Mouse (Mus musculus) liver, adult (tissue): ENCODE measurements around the gene Zfp142.

Experiments
- GATA4 ChIP-seq: IDR thresholded peaks from 2 replicates; pipeline ENCODE4 v1.6.1; 2014; ENCODE audit warnings: mild to moderate bottlenecking, low read length; ENCODE audit not compliant: insufficient replicate concordance

The Zfp142 gene

DNA sequence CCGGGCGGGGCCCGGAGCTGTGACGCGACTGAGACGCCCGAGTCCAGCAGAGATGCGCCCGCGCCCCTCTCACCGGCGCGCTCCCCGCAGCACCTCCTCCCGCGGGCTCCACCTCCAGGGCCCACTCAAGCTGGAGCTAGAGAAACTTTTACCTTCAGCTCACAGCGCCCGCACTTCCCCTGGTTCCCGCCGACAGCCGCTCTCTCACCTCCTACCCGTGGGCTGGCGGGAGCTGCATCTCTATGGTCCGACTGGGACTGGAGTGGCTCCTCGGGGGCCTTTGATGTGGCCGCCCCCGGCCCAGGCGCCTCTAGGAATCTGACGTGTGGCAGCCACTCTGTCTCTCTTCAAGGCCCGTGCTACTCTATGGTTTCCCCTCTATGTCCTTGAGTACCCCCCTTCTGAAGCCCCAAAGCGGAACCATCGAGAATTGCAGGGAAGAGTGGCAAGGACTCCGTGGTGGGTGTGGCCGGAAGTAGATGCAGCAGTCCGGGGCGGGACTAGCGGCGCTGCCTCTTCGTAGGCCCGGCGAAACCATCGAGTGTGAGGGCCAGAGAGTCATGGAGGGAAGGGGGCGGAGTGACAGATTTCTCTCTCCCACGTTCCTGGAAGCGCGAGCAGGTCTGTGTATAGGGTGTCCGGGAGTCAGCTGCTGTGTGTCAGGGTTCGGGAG, at the start of gene Zfp142, which contains the start of gene Bcs1l:
Gene Zfp142, minus strand, starts transcription at position 474 of the 673 bp plus-strand sequence.
Gene Bcs1l, plus strand, starts transcription at position 517 of the 673 bp plus-strand sequence.
- TF ChIP-seq GATA4: peak; percentile 49; the same call in 1 of the 2 replicates

DNA sequence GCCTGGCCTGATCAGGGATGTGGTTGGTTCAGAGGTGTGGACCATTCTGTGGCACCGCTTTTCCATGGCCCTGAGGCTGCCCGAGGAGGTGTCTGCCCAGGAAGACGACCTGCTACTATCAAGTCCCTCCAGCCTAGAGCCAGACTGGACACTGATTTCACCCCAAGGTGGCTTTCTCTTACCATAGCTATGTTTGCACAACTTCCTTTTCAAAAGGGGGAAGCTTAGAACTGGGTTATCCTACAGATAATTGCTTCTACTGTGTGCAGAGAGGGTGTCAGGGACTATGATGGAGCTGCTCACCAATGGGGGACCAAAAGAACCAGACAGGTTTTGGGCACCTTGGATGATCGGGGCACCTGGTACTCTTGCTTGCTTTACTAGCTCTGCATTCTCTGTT, 44.7 kb upstream of the Zfp142 start:
- no peak for TF ChIP-seq GATA4

DNA sequence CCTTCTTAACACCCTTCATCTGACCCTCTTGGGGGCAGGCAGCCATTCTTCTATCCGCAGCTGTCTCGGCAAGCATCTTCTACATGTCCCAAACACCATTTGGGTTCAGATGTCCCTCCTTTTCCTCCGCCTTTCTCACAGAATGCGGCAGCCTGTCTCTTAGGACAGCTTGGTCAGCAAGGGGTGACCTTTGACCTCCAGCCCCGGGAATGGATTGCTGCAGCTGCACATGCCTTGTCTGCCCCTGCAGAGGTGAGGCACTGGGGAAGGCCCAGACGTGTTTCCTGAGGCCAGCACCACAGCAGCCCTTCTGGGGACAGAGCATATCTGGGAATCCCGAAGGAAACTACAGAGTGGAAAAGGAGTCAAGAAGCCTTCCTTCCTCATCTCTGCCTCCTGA, 40.0 kb upstream of the Zfp142 start:
- TF ChIP-seq GATA4: no peak

DNA sequence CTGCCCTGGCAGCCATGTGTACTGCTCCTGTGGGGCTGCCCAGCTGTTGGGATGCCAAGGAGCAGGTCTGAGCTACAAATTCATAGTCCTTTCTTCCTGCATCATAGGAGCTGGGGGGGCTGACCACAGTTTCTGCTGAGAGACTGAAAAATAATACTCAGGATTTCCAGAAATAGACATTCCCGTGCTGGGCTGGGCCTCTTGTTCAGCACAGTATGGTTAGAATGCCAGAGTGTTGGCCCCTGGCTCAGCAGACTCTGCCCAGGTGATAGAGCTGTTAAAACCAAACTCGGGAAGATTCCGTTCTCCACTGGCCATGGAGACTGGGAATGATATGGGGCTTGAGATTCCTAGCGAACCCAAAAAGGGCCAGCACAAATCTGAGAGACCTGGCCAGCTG, 38.0 kb upstream of the Zfp142 start:
- TF ChIP-seq GATA4: no peak

DNA sequence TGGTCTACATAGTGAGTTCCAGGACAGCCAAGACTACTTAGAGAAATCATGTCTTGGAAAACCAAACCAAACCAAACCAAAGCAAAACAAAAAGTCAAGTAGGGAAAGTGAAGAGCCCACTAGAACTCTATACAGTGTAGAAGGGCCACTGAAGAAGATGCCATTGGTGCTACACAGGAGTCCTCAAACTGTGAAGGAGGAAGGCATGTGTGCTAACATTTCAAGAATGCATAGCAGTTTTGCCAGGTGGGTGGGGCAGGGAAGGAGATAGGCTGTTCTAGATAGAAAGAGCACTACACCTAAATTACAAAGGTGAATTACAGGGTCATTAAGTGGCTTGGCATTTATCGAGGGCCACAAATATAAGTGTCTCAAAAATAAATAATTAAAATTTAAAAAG, 36.1 kb upstream of the Zfp142 start:
- no peak for TF ChIP-seq GATA4

DNA sequence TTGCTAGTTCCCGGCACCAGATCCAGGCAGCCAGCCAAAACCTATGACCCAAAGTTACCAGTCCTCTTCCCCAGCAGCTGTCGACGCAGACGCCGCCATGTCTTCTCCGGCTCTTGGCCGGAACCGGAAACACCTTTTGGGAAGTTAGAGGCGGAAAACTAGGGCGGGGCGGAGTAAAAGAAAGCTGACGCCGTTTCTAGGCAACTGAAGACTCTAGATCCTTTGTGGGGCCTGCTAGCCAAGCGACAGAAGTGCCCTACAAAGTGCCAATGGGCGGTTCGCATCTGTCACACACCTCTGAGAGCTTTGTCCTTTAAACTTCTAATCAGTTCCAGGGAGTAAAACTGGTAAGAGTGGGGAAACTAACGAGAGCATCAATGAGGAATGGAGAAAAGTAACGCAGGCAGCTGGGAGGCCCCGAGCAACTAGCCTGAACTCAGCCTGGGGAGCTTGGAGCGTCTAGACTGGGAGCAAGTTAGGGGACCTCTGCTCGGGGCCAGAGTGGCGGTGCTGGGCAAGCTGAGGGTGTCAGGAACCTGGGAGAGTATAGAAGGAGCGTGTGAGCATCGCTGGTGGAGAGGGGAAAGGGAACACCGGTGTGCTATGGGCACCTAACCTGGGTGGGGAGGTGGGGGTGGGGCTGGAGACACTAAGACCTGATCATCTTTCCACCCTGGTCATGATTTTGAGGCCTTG, 13.4 kb upstream of the Zfp142 start, which contains the start of the genes Rnf25 and Stk36:
Gene Rnf25, minus strand, starts transcription at position 131 of the 696 bp plus-strand sequence.
Gene Stk36, plus strand, starts transcription at position 179 of the 696 bp plus-strand sequence.
- TF ChIP-seq GATA4: no peak; the same call in 1 of the 2 replicates

DNA sequence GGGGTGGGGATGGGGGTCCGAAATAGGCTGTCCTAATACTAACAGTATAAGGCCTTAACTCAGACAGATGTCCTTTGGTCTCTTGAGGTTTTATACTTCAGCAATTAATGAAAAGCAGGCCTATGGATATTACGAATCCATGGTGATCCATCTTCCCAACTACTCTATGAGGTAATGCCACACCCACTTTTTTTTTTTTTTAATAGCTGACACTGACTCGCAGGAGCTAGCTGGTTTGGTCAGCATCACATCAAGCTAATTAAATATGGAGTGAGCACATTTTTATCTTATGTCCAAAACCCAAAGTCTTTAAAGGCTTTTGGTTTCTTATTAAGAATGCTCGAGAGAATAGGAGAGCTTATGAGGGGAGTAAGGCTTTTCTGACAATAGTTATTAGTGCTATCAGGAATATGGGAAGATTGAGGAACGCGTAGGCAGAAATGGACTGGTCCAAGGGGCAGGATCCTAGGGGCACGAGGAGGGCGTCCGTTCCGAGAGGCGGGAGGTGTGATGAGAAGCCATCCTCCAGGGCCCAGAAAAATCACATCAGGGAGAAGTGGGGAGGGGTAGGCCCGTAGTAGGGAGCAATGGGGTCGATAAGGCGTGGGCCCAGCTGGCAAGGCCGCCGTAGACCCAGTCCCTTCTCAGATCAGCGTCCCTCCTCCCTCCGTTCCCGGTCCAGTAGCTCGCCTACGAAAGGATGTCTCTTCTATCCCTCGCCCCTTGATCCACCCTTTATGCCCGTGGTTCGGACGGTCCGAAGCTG, 12.6 kb upstream of the Zfp142 start:
- no peak; the same call in 1 of the 2 replicates for TF ChIP-seq GATA4

DNA sequence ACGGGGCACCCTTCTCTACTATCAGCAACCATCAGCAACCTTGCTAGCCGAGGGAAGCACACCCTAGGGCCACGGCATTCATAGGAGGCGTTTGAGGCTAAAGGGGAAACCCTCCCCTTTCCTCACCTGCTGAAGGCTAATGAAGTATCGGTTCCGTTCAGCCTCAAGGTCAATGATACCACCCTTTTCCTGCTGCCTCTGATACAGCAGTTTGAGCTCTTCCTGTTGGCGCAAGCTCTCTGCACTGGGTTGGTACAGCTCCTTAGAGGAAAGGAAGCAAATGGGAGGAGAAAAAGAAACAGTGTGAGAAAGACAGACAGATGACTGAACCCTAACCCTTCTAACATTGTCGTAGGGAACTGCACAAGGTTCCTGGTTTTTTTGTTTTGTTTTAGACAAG, 6.4 kb upstream of the Zfp142 start:
- peak; percentile 31; the same call in 1 of the 2 replicates for TF ChIP-seq GATA4

DNA sequence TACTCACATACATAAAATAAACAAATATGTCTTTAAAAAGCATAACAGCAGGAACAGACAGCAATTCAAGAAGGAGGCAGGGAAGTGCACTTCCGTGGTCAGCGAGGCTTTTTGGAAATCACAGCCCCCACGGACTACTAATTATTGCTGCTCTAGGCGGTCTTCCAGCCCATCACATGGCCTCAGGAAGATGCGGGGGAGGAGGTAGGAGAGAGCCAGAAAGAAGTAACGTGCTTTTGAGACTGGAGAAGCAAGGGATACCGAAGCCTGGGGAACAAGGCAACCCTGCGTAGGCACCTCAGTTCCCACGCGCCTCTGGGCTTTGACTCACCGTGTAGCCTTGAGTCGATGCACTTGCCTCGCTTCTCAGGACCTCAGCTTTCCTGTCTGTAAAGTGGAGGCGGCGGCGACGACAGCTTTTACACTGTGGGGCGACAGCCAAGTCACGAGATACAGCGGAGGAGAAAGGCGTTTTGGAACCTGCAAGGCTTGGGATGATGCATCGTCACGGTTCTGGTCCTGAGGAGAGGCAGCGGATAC, 743 bp downstream of the Zfp142 start:
- no peak for TF ChIP-seq GATA4

DNA sequence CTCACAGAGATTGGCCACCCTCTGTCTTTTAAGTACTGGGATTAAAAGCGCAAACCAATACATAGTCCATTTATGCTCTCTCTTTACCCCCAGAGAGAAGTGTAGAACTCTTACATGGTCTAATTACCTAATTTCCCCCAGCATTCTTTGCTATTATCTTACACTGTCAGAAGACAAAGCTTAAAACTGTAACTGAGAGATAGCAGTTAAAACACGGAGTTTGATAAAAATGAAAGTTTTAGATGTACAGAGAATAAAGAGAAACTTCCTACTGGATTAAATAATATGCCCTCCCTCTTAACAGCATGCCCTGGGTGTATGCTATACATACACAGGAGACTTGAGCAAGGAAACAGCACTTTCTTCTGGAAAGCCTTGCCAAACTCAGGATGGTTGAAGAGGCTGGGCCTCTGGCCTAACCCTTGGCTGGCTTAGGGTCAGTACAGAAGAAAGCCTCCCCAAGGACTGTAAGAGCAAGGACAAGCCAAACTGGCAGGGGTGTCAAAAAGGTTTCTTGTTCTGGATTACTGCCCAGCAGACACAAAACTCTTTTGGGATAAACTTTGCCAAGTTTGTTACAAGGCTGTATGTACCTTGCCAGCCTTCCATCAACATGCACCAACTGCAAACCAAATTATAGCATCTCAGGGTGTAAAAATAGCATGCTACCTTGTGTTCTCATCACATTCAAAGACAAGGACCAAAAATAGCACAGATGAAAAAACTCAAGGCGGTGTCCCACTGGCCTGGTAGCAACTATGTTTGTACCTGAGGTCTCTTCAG, 3.2 kb downstream of the Zfp142 start:
- no peak for TF ChIP-seq GATA4

DNA sequence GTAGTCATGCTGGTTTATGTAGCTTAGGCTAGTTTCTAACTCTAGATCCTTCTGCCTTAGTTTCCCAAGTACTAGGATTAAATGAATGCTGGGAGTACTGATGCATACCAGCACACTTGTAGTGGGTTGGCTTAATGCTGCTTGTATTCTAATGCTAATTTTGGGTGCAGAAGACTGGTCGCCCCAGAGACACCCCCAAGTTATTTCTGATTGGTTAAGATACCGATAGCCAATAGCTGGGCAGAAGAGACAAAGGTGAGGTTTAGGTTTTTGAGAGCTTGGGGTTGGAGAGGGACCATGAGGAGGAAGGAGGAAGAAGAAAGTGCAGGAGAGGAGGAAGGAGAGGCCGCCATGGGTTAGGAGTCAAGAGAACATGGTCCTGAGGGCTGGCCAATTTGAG, 5.4 kb downstream of the Zfp142 start:
- TF ChIP-seq GATA4: no peak

DNA sequence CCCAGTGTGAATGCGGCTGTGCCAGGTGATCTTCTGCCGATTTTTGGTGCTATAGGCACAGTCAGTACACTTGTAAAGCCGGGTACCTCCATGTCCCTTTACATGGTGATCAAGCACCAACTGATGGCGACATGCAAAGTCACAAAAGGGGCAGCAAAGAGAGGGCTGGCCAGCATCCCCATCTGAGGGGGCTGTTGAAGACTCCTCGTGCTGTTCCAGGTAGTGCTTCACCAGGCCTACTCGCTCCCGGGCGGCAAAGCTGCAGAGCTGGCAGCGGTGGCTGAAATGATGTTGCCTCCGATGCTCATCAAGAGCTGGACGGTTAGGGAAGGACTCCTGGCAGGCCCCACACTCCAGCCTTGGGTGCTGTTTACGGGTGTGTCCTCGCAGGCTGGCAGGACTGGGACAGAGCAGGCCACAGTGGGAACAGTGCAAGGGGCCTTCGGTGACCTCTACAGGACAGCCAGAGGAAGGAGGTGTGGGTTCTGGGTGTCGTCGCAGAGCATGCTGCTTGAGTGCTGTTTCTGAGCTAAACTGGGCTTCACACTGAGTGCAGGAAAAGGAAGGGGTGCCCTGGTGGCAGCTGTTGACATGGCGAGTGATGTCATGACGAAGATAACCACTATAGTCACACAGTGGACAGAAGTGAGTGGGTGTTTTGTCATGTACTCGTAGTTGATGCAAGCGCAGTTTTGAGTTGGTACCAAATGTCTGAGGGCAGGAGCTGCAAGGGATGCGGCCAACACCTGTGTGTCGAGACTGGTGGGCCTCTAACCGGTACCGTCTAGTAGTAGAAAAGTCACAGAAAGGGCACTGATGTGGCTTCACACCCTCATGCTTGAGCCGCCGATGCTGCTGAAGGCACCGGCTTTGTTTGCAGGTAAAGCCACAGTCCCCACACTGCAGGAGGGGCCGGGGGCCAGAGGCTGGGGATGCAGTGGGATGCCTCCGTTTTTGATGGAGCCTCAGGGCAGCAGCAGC, 18.0 kb downstream of the Zfp142 start:
- TF ChIP-seq GATA4: no peak

DNA sequence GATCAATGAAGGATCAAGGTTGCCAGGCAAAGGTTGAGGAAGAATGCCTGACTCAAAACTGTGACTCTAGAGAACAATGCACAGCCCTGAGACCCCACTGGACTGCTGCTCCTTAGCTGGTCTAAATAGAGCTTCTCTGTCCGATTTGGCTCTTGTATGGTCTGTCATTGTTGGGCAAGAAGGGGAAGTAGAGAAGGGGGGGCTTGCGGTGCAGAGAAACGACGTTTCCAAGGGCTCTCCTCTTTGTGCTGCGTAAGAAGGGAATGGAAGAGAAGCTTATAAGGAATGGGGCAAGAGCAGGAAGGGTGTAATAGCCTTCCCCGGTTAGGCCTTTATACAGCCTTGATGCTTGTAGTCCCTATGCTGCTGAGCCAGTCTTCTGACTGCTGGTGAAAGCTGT, 22.2 kb downstream of the Zfp142 start:
- TF ChIP-seq GATA4: no peak
